Mouse (Mus musculus): ENCODE results near the gene Xrcc1.

- no peak for TF ChIP-seq FLI1 (IDR thresholded peaks at IDR 0.05; ENCODE audit: low read length)
- TF ChIP-seq GATA1 (IDR thresholded peaks at IDR 0.05; ENCODE audit: borderline replicate concordance, low read length): no peak
Observed at GRCm38 (mm10) chr7:24529580-24529979, 16.5 kb upstream of the Xrcc1 start.
